Mouse (Mus musculus) CH12.LX (cell line): ENCODE data around the gene Abhd6. TPM values are rescaled to one million over a fixed set of nuclear protein-coding genes. Genes with fewer than 3 reads are reported as not detected.

ENCODE experiments used
- DNase-seq: peaks from one replicate; pipeline ENCODE4 v3.0.0-alpha.2; 2013; ENCODE audit errors: extremely low read depth
- H3K27ac ChIP-seq: 2 replicates; pipeline ENCODE4 v1.5.1; 2012; ENCODE audit warnings: low read depth, mild to moderate bottlenecking, control low read depth, moderate library complexity; ENCODE audit not compliant: insufficient read depth
- H3K27me3 ChIP-seq: replicated peaks from 2 replicates; pipeline ENCODE3; 2012; ENCODE audit warnings: inconsistent platforms
- H3K36me3 ChIP-seq, 2 experiments: replicated peaks in 1 of 2; 2 replicates each; pipeline versions ENCODE3 to v1.6.1; 2012; ENCODE audit warnings: inconsistent platforms in 1 of 2, low read length in 1 of 2, mild to moderate bottlenecking in 1 of 2, mixed read lengths in 1 of 2, moderate library complexity in 1 of 2; ENCODE audit not compliant: control insufficient read depth in 1 of 2, insufficient read depth in 1 of 2
- H3K4me1 ChIP-seq, 2 experiments: 2 replicates each; pipeline ENCODE4 v1.6.1; 2012; ENCODE audit warnings: inconsistent platforms in 1 of 2, moderate library complexity in 1 of 2; ENCODE audit not compliant: insufficient read depth in 2 of 2, control insufficient read depth in 1 of 2
- H3K4me2 ChIP-seq: 2 replicates; pipeline ENCODE4 v1.6.1; 2012; ENCODE audit warnings: low read depth, mild to moderate bottlenecking, control low read depth; ENCODE audit not compliant: poor library complexity, insufficient read depth, severe bottlenecking
- H3K4me3 ChIP-seq, 3 experiments: fragments of 150-350 bp in 1 of 3; sonication (generic) in 1 of 3; replicated peaks in 1 of 3; 2 replicates each; pipeline versions ENCODE3 to v1.5.1; 2011 to 2012; ENCODE audit warnings: low read depth in 2 of 3, low read length in 2 of 3, mild to moderate bottlenecking in 2 of 3, moderate library complexity in 2 of 3, control low read depth in 1 of 3, improper control_type of control experiment in 1 of 3, inconsistent platforms in 1 of 3, mixed read lengths in 1 of 3; ENCODE audit not compliant: poor library complexity in 1 of 3
- H3K79me2 ChIP-seq: replicated peaks from 2 replicates; pipeline ENCODE4 v1.6.1; 2012; ENCODE audit warnings: mild to moderate bottlenecking, moderate library complexity; ENCODE audit not compliant: control insufficient read depth, poor library complexity, insufficient read depth, severe bottlenecking; ENCODE audit errors: extremely low read depth
- H3K9ac ChIP-seq: 2 replicates; pipeline ENCODE4 v1.6.1; 2012; ENCODE audit warnings: low read depth, mild to moderate bottlenecking, control low read depth, moderate library complexity; ENCODE audit not compliant: insufficient read depth
- H3K9me3 ChIP-seq: replicated peaks from 2 replicates; pipeline ENCODE3; 2012; ENCODE audit warnings: low read length, inconsistent platforms, mixed read lengths
- BHLHE40 ChIP-seq: IDR thresholded peaks from 2 replicates; pipeline ENCODE4 v1.6.1; 2011; ENCODE audit warnings: mild to moderate bottlenecking, low read depth, low read length, improper control_type of control experiment
- CTCF ChIP-seq, 2 experiments: IDR thresholded peaks in 1 of 2; conservative IDR thresholded peaks in 1 of 2; 2 replicates each; pipeline ENCODE4 v1.5.1; 2011 to 2012; ENCODE audit warnings: low read depth in 2 of 2, low read length in 2 of 2, improper control_type of control experiment in 1 of 2, inconsistent platforms in 1 of 2, mild to moderate bottlenecking in 1 of 2, moderate library complexity in 1 of 2
- ETS1 ChIP-seq: conservative IDR thresholded peaks from 2 replicates; pipeline ENCODE4 v1.6.1; 2012; ENCODE audit warnings: low read depth, mild to moderate bottlenecking, inconsistent platforms, low read length, improper control_type of control experiment, moderate library complexity
- HCFC1 ChIP-seq: IDR thresholded peaks from 2 replicates; pipeline ENCODE4 v1.6.1; 2012; ENCODE audit warnings: low read depth, mild to moderate bottlenecking, inconsistent platforms, low read length, improper control_type of control experiment
- JUND ChIP-seq: conservative IDR thresholded peaks from 2 replicates; pipeline ENCODE4 v1.6.1; 2011; ENCODE audit warnings: low read depth, low read length, improper control_type of control experiment
- KAT2A ChIP-seq: IDR thresholded peaks from 2 replicates; pipeline ENCODE4 v1.6.1; 2012; ENCODE audit warnings: low read length, improper control_type of control experiment, inconsistent platforms; ENCODE audit not compliant: insufficient replicate concordance
- MAX ChIP-seq: IDR thresholded peaks from 2 replicates; pipeline ENCODE4 v1.6.1; 2011; ENCODE audit warnings: low read length, improper control_type of control experiment
- MAZ ChIP-seq: IDR thresholded peaks from 2 replicates; pipeline ENCODE4 v1.6.1; 2012; ENCODE audit warnings: low read depth, mild to moderate bottlenecking, inconsistent platforms, low read length, improper control_type of control experiment, moderate library complexity
- MXI1 ChIP-seq: IDR thresholded peaks from 2 replicates; pipeline ENCODE4 v1.6.1; 2011; ENCODE audit warnings: mild to moderate bottlenecking, low read depth, low read length, improper control_type of control experiment
- NELFE ChIP-seq: IDR thresholded peaks from 2 replicates; pipeline ENCODE4 v1.6.1; 2011; ENCODE audit warnings: low read depth, low read length, improper control_type of control experiment
- NRF1 ChIP-seq: IDR thresholded peaks from 2 replicates; pipeline ENCODE4 v1.6.1; 2014; ENCODE audit warnings: low read depth, mild to moderate bottlenecking, inconsistent platforms, low read length, improper control_type of control experiment, moderate library complexity
- RCOR1 ChIP-seq: conservative IDR thresholded peaks from 2 replicates; pipeline ENCODE4 v1.6.1; 2012; ENCODE audit warnings: low read depth, mild to moderate bottlenecking, inconsistent platforms, low read length, improper control_type of control experiment
- SIN3A ChIP-seq: IDR thresholded peaks from 2 replicates; pipeline ENCODE4 v1.6.1; 2012; ENCODE audit warnings: low read length, improper control_type of control experiment, inconsistent platforms
- SMC3 ChIP-seq: IDR thresholded peaks from 2 replicates; pipeline ENCODE4 v1.6.1; 2011; ENCODE audit warnings: low read depth, low read length, improper control_type of control experiment
- TCF12 ChIP-seq: IDR thresholded peaks from 2 replicates; pipeline ENCODE4 v1.6.1; 2014; ENCODE audit warnings: low read depth, mild to moderate bottlenecking, inconsistent platforms, low read length, improper control_type of control experiment
- USF1 ChIP-seq: IDR thresholded peaks from 2 replicates; pipeline ENCODE4 v1.6.1; 2014; ENCODE audit warnings: low read depth, mild to moderate bottlenecking, inconsistent platforms, low read length, improper control_type of control experiment
- ZC3H11A ChIP-seq: IDR thresholded peaks from 2 replicates; pipeline ENCODE4 v1.6.1; 2012; ENCODE audit warnings: low read depth, mild to moderate bottlenecking, inconsistent platforms, low read length, improper control_type of control experiment
- dilution Hi-C: fragments of 300-500 bp; cut with MboI; formaldehyde crosslinking; loops from 2 replicates; pipeline ENCODE4 v1.14.3; 2020; ENCODE audit warnings: low sequenced_read_pairs; ENCODE audit not compliant: extremely low pct_unique_long_range_greater_than_20kb, extremely low pct_ligation_motif_present
- in situ Hi-C: fragments of 300-500 bp; cut with MboI; formaldehyde crosslinking; loops from 3 replicates; pipeline ENCODE4 v1.14.3; 2019; ENCODE audit warnings: low sequenced_read_pairs, low pct_ligation_motif_present, low pct_unique_long_range_greater_than_20kb, mixed read lengths
- polyA plus RNA-seq: library from polyadenylated mRNA; unstranded; fragments of >175 nt; gene quantifications from 2 replicates; pipeline ENCODE4 v1.2.1, GENCODE M21; 2012; ENCODE audit warnings: low read depth; ENCODE audit not compliant: insufficient read length
- total RNA-seq, 2 experiments: library from RNA; depleted of rRNA; stranded (reverse); fragments of 300-350 nt in 1 of 2; fragments of >200 nt in 1 of 2; gene quantifications; 2 replicates each; pipeline ENCODE4 v1.2.3; 2012 to 2014

Abhd6 gene
- total and polyA plus RNA-seq, 3 experiments: 31.9 to 55.9 (median 36.0) TPM

- H3K4me1 ChIP-seq: peaks cover 15 to 33% of the 10 kb centered on the region in 2 experiments
- no peak for TF ChIP-seq USF1
- TF ChIP-seq BHLHE40: 0 out of 2 replicates have a peak, but pooled peaks have one; percentile 27
- no peak for TF ChIP-seq JUND
- no peak for TF ChIP-seq KAT2A
- in situ Hi-C loops (no loop called here), dilution Hi-C loops (no loop called here)
- peaks cover 0 to 55% of the 10 kb centered on the region in 2 experiments for H3K36me3 ChIP-seq
- DNase-seq: no peak
- no peak overlapping the region for H3K4me3 ChIP-seq
- no peak overlapping the region for H3K27ac ChIP-seq
- H3K27me3 ChIP-seq: no peaks in the 10 kb centered on the region
- H3K9ac ChIP-seq: no peak overlapping the region
- no peaks in the 10 kb centered on the region for H3K9me3 ChIP-seq
- H3K4me2 ChIP-seq: no peak overlapping the region
- H3K79me2 ChIP-seq: no peaks in the 10 kb centered on the region
These were observed 27.8 kb downstream of the Abhd6 start for GRCm38 (mm10) chr14:8030535-8030934.

GRCm38 (mm10) chr14:8032087-8032944 is 29.6 kb downstream of the Abhd6 start:
- Histone ChIP-seq H3K4me1 (peaks cover 15 to 33% of the 10 kb centered on the region in 2 experiments), H3K4me3 (no peak overlapping the region), H3K9ac (no peak overlapping the region), H3K4me2 (no peak overlapping the region), H3K36me3 (peaks cover 0 to 58% of the 10 kb centered on the region in 2 experiments), H3K9me3 (no peaks in the 10 kb centered on the region), H3K27ac (no peak overlapping the region), H3K27me3 (no peaks in the 10 kb centered on the region), H3K79me2 (no peaks in the 10 kb centered on the region)
- in situ Hi-C loops: no loop called here
- TF ChIP-seq MAZ (no peak), CTCF (conservative IDR thresholded peaks at IDR 0.05 in 1 of 2, IDR thresholded peaks at IDR 0.05 in 1 of 2; ENCODE audit: low read depth in 2 of 2, low read length in 2 of 2) (peak in 1 of 2 experiments; percentile 21; a peak in 1 of 4 replicates), RCOR1 (no peak), SMC3 (peak; percentile 12; the same call in 1 of the 2 replicates), MAX (no peak)
- dilution Hi-C loops: no loop called here
- no peak for DNase-seq

GRCm38 (mm10) chr14:8034561-8034960 is 31.9 kb downstream of the Abhd6 start:
- dilution Hi-C loops: no loop called here
- Histone ChIP-seq H3K9ac (no peak overlapping the region), H3K4me2 (no peak overlapping the region), H3K79me2 (no peaks in the 10 kb centered on the region), H3K4me3 (no peak overlapping the region), H3K36me3 (peaks cover 1 to 55% of the 10 kb centered on the region in 2 experiments), H3K27ac (no peak overlapping the region)
- DNase-seq: no peak
- TF ChIP-seq MXI1 (no peak), NRF1 (no peak), HCFC1 (no peak), ETS1 (no peak), TCF12 (no peak), BHLHE40 (no peak), ZC3H11A (no peak), RCOR1 (no peak), NELFE (no peak), CTCF (conservative IDR thresholded peaks at IDR 0.05 in 1 of 2, IDR thresholded peaks at IDR 0.05 in 1 of 2; ENCODE audit: low read depth in 2 of 2, low read length in 2 of 2) (no peak), SIN3A (no peak)
- TF ChIP-seq, all 38 proteins: peak for 0
- Histone ChIP-seq H3K9me3 (no peaks in the 10 kb centered on the region), H3K27me3 (no peaks in the 10 kb centered on the region), H3K4me1 (peaks cover 18 to 30% of the 10 kb centered on the region in 2 experiments)
- in situ Hi-C loops: no loop called here
